Mouse (Mus musculus): ENCODE data around the gene Scarf2. TPM values are rescaled to one million over a fixed set of nuclear protein-coding genes. Genes with fewer than 3 reads are reported as not detected.

Gene Scarf2
- polyA plus RNA-seq, 2 experiments, result 51.3 to 232 TPM

- no peak overlapping the region for H3K4me3 ChIP-seq (replicated peaks; ENCODE audit: low read length)
- H3K4me2 ChIP-seq (replicated peaks; ENCODE audit: low read depth, low read length, severe bottlenecking), result no peak overlapping the region
- no peaks in the 10 kb centered on the region for H3K4me1 ChIP-seq (ENCODE audit: control insufficient read depth, insufficient read depth, low read length)
- peaks cover 90% of the 10 kb centered on the region for H3K36me3 ChIP-seq (ENCODE audit: control insufficient read depth, insufficient read depth, low read length)
- no peak overlapping the region for H3K27ac ChIP-seq (replicated peaks; ENCODE audit: low read depth, low read length)
- no peak for TF ChIP-seq POLR2A (IDR thresholded peaks at IDR 0.05; ENCODE audit: borderline replicate concordance, extremely low read depth, insufficient read depth, insufficient read length)
- ATAC-seq (ENCODE audit: low FRiP score, low read depth) (no peak), DNase-seq (ENCODE audit: low spot score) (no peak)
- H3K9me3 ChIP-seq (ENCODE audit: control insufficient read depth, low read length), result no peaks in the 10 kb centered on the region
- no peak overlapping the region for H3K9ac ChIP-seq (ENCODE audit: low read depth, low read length, severe bottlenecking)
- H3K27me3 ChIP-seq (ENCODE audit: control insufficient read depth, insufficient read depth, low read length), result no peaks in the 10 kb centered on the region
- 95% methylated on average over 5 of the region's 5 CpGs for WGBS
Observed at GRCm38 (mm10) chr16:17851331-17851730, 54.2 kb downstream of the Scarf2 start.

- Histone ChIP-seq H3K27me3 (ENCODE audit: control insufficient read depth, insufficient read depth, low read length) (no peaks in the 10 kb centered on the region), H3K9ac (ENCODE audit: low read depth, low read length, severe bottlenecking) (no peak overlapping the region), H3K27ac (replicated peaks; ENCODE audit: low read depth, low read length) (no peak overlapping the region), H3K4me3 (replicated peaks; ENCODE audit: low read length) (no peak overlapping the region), H3K9me3 (ENCODE audit: control insufficient read depth, low read length) (no peaks in the 10 kb centered on the region), H3K4me2 (replicated peaks; ENCODE audit: low read depth, low read length, severe bottlenecking) (no peak overlapping the region), H3K4me1 (ENCODE audit: control insufficient read depth, insufficient read depth, low read length) (no peaks in the 10 kb centered on the region), H3K36me3 (ENCODE audit: control insufficient read depth, insufficient read depth, low read length) (peaks cover 90% of the 10 kb centered on the region)
- TF ChIP-seq POLR2A (IDR thresholded peaks at IDR 0.05; ENCODE audit: borderline replicate concordance, extremely low read depth, insufficient read depth, insufficient read length), result no peak
- no peak for DNase-seq (ENCODE audit: low spot score)
- ATAC-seq (ENCODE audit: low FRiP score, low read depth), result no peak
- WGBS, result 93% methylated on average over 1 of the region's 1 CpGs
Observed at GRCm38 (mm10) chr16:17851860-17852259, 54.8 kb downstream of the Scarf2 start.

- no peak for DNase-seq (ENCODE audit: low spot score)
- no peak overlapping the region for H3K4me2 ChIP-seq (replicated peaks; ENCODE audit: low read depth, low read length, severe bottlenecking)
- no peaks in the 10 kb centered on the region for H3K27me3 ChIP-seq (ENCODE audit: control insufficient read depth, insufficient read depth, low read length)
- no peak overlapping the region for H3K4me3 ChIP-seq (replicated peaks; ENCODE audit: low read length)
- H3K36me3 ChIP-seq (ENCODE audit: control insufficient read depth, insufficient read depth, low read length), result peaks cover 90% of the 10 kb centered on the region
- no peak overlapping the region for H3K9ac ChIP-seq (ENCODE audit: low read depth, low read length, severe bottlenecking)
- no peak overlapping the region for H3K27ac ChIP-seq (replicated peaks; ENCODE audit: low read depth, low read length)
- TF ChIP-seq POLR2A (IDR thresholded peaks at IDR 0.05; ENCODE audit: borderline replicate concordance, extremely low read depth, insufficient read depth, insufficient read length), result no peak
- WGBS, result 79% methylated on average over 2 of the region's 2 CpGs
- no peaks in the 10 kb centered on the region for H3K4me1 ChIP-seq (ENCODE audit: control insufficient read depth, insufficient read depth, low read length)
- no peaks in the 10 kb centered on the region for H3K9me3 ChIP-seq (ENCODE audit: control insufficient read depth, low read length)
- ATAC-seq (ENCODE audit: low FRiP score, low read depth), result no peak
Observed at GRCm38 (mm10) chr16:17853263-17853662, 56.2 kb downstream of the Scarf2 start.

- Histone ChIP-seq H3K27ac (replicated peaks; ENCODE audit: low read depth, low read length) (no peak overlapping the region), H3K9me3 (ENCODE audit: control insufficient read depth, low read length) (no peaks in the 10 kb centered on the region), H3K4me3 (replicated peaks; ENCODE audit: low read length) (no peak overlapping the region), H3K4me2 (replicated peaks; ENCODE audit: low read depth, low read length, severe bottlenecking) (no peak overlapping the region), H3K27me3 (ENCODE audit: control insufficient read depth, insufficient read depth, low read length) (no peaks in the 10 kb centered on the region), H3K36me3 (ENCODE audit: control insufficient read depth, insufficient read depth, low read length) (peaks cover 82% of the 10 kb centered on the region), H3K9ac (ENCODE audit: low read depth, low read length, severe bottlenecking) (no peak overlapping the region), H3K4me1 (ENCODE audit: control insufficient read depth, insufficient read depth, low read length) (no peaks in the 10 kb centered on the region)
- 89% methylated on average over 7 of the region's 7 CpGs for WGBS
- DNase-seq (ENCODE audit: low spot score) (no peak), ATAC-seq (ENCODE audit: low FRiP score, low read depth) (no peak)
- TF ChIP-seq POLR2A (IDR thresholded peaks at IDR 0.05; ENCODE audit: borderline replicate concordance, extremely low read depth, insufficient read depth, insufficient read length), result no peak
Observed at GRCm38 (mm10) chr16:17857157-17857556, 60.1 kb downstream of the Scarf2 start.

Other genes with a start within 250 kb of the Scarf2 start
- gene Lrrc74b, start 236.0 kb upstream of the Scarf2 start, polyA plus RNA-seq (2012; rRNA removed), result 0.08 and 0.23 TPM in 2 replicates
- 0.29 TPM in 1 of 2 replicates, not detected in the other for gene Lrrc74b, start 236.0 kb upstream of the Scarf2 start, polyA plus RNA-seq (2014; fragmentation: Nextera tagmentation; extraction: Ambion mirVana)
- gene P2rx6, start 235.4 kb upstream of the Scarf2 start, polyA plus RNA-seq (2012; rRNA removed), result 0.92 and 0.99 TPM in 2 replicates
- gene P2rx6, start 235.4 kb upstream of the Scarf2 start, polyA plus RNA-seq (2014; fragmentation: Nextera tagmentation; extraction: Ambion mirVana), result 0.47 and 0.82 TPM in 2 replicates
- 7.7 and 14.2 TPM in 2 replicates for gene Slc7a4, start 214.1 kb upstream of the Scarf2 start, polyA plus RNA-seq (2012; rRNA removed)
- gene Slc7a4, start 214.1 kb upstream of the Scarf2 start, polyA plus RNA-seq (2014; fragmentation: Nextera tagmentation; extraction: Ambion mirVana), result 8.0 and 8.2 TPM in 2 replicates
- gene Smpd4, start 177.9 kb upstream of the Scarf2 start, polyA plus RNA-seq (2012; rRNA removed), result 120 and 163 TPM in 2 replicates
- 32.5 and 38.7 TPM in 2 replicates for gene Smpd4, start 177.9 kb upstream of the Scarf2 start, polyA plus RNA-seq (2014; fragmentation: Nextera tagmentation; extraction: Ambion mirVana)
- 7.9 and 8.9 TPM in 2 replicates for gene Ccdc74a, start 150.8 kb upstream of the Scarf2 start, polyA plus RNA-seq (2012; rRNA removed)
- gene Ccdc74a, start 150.8 kb upstream of the Scarf2 start, polyA plus RNA-seq (2014; fragmentation: Nextera tagmentation; extraction: Ambion mirVana), result 6.5 and 7.0 TPM in 2 replicates
- gene Med15, start 64.4 kb upstream of the Scarf2 start, polyA plus RNA-seq (2012; rRNA removed), result 84.6 and 121 TPM in 2 replicates
- gene Med15, start 64.4 kb upstream of the Scarf2 start, polyA plus RNA-seq (2014; fragmentation: Nextera tagmentation; extraction: Ambion mirVana), result 41.6 and 44.0 TPM in 2 replicates
- gene Klhl22, start 37.7 kb upstream of the Scarf2 start, polyA plus RNA-seq (2012; rRNA removed), result 124 and 176 TPM in 2 replicates
- 87.2 and 101 TPM in 2 replicates for gene Klhl22, start 37.7 kb upstream of the Scarf2 start, polyA plus RNA-seq (2014; fragmentation: Nextera tagmentation; extraction: Ambion mirVana)
- gene B830017H08Rik, start 35.8 kb downstream of the Scarf2 start, polyA plus RNA-seq (2012; rRNA removed), result 0.49 and 0.58 TPM in 2 replicates
- 0.17 and 0.69 TPM in 2 replicates for gene B830017H08Rik, start 35.8 kb downstream of the Scarf2 start, polyA plus RNA-seq (2014; fragmentation: Nextera tagmentation; extraction: Ambion mirVana)
- 8.6 and 11.5 TPM in 2 replicates for gene Car15, start 41.1 kb downstream of the Scarf2 start, polyA plus RNA-seq (2012; rRNA removed)
- gene Car15, start 41.1 kb downstream of the Scarf2 start, polyA plus RNA-seq (2014; fragmentation: Nextera tagmentation; extraction: Ambion mirVana), result 3.2 and 3.4 TPM in 2 replicates
- 1.9 and 2.1 TPM in 2 replicates for gene Gm20518, start 94.4 kb downstream of the Scarf2 start, polyA plus RNA-seq (2012; rRNA removed)
- gene Gm20518, start 94.4 kb downstream of the Scarf2 start, polyA plus RNA-seq (2014; fragmentation: Nextera tagmentation; extraction: Ambion mirVana), result 0.22 and 0.26 TPM in 2 replicates
- 0.01 and 0.04 TPM in 2 replicates for gene Tssk1, start 96.9 kb downstream of the Scarf2 start, polyA plus RNA-seq (2012; rRNA removed)
- gene Tssk1, start 96.9 kb downstream of the Scarf2 start, polyA plus RNA-seq (2014; fragmentation: Nextera tagmentation; extraction: Ambion mirVana), result 0.07 TPM in 1 of 2 replicates, not detected in the other
- 116 and 185 TPM in 2 replicates for gene Dgcr2, start 101.3 kb downstream of the Scarf2 start, polyA plus RNA-seq (2012; rRNA removed)
- gene Dgcr2, start 101.3 kb downstream of the Scarf2 start, polyA plus RNA-seq (2014; fragmentation: Nextera tagmentation; extraction: Ambion mirVana), result 90.2 and 95.8 TPM in 2 replicates
- gene Tssk2, start 101.4 kb downstream of the Scarf2 start, polyA plus RNA-seq (2012; rRNA removed), result not detected in 2 replicates
- gene Tssk2, start 101.4 kb downstream of the Scarf2 start, polyA plus RNA-seq (2014; fragmentation: Nextera tagmentation; extraction: Ambion mirVana), result 0.14 TPM in 1 of 2 replicates, not detected in the other
- gene Ess2, start 114.1 kb downstream of the Scarf2 start, polyA plus RNA-seq (2012; rRNA removed), result 38.7 and 42.2 TPM in 2 replicates
- 33.1 and 33.5 TPM in 2 replicates for gene Ess2, start 114.1 kb downstream of the Scarf2 start, polyA plus RNA-seq (2014; fragmentation: Nextera tagmentation; extraction: Ambion mirVana)
- gene Gsc2, start 117.8 kb downstream of the Scarf2 start, polyA plus RNA-seq (2012; rRNA removed), result 0.10 TPM in 1 of 2 replicates, not detected in the other
- not detected in 2 replicates for gene Gsc2, start 117.8 kb downstream of the Scarf2 start, polyA plus RNA-seq (2014; fragmentation: Nextera tagmentation; extraction: Ambion mirVana)
- 55.0 and 68.0 TPM in 2 replicates for gene Slc25a1, start 130.9 kb downstream of the Scarf2 start, polyA plus RNA-seq (2012; rRNA removed)
- gene Slc25a1, start 130.9 kb downstream of the Scarf2 start, polyA plus RNA-seq (2014; fragmentation: Nextera tagmentation; extraction: Ambion mirVana), result 70.4 and 73.9 TPM in 2 replicates
- not detected in 2 replicates for gene Vpreb2, start 183.1 kb downstream of the Scarf2 start, polyA plus RNA-seq (2012; rRNA removed)
- gene Vpreb2, start 183.1 kb downstream of the Scarf2 start, polyA plus RNA-seq (2014; fragmentation: Nextera tagmentation; extraction: Ambion mirVana), result not detected in 2 replicates